ENCODE assay signal across 16 mouse cellular contexts in the genomic region with DNA sequence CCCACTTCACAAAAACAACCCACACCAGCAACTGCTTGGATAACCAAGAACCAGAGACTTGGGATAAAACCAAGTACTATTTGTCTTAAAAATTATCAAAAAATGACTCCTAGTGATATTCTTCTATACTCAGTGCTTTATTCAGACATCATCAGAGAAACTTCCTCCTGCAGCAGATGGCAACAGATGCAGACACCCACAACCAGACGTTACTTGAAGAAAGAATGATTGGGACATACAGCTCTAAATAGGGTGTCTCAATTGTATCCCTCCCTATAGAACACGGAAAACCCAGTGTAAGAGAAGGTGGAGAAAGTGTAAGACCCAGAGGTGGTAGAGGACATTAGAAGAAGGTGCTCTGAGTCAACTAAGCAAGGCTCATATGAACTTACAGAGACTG.
"Had no signal": no experiment of that assay in that cellular context is flagged by ENCODE, and none has a peak within 500 bp of the region (broad histone marks: within the 10 kb centered on the region; RNA-seq: fewer than 3 reads in every experiment).

No protein-coding gene starts in this region.

- H3K4me3 ChIP-seq: left cerebral cortex, adult 2 months; limb, embryonic 15.5 days; liver, embryonic 12.5 days; lung, embryonic 15.5 days; megakaryocyte, embryonic 14.5 days; midbrain, embryonic 12.5 days; neural tube, embryonic 13.5 days; stomach, embryonic 15.5 days had no signal

- DNase-seq: kidney, adult 11 months; kidney, adult 9 months; kidney, postnatal 10 days; kidney, postnatal 4 days; lung, postnatal 14 days; retina, postnatal 1 day; thymus, postnatal 36 days had no signal

- H3K27ac ChIP-seq: left cerebral cortex, adult 2 months; limb, embryonic 15.5 days; liver, embryonic 12.5 days; lung, embryonic 15.5 days; macrophage; midbrain, embryonic 12.5 days; neural tube, embryonic 13.5 days; stomach, embryonic 15.5 days had no signal
